Mouse (Mus musculus) neural tube, embryonic 10.5 days (tissue): ENCODE measurements around the gene Fnbp1.

Experiments used
- DNase-seq: peaks from one replicate; pipeline ENCODE4 v3.0.0-alpha.2; 2017; ENCODE audit warnings: low spot score; ENCODE audit errors: extremely low spot score

Gene Fnbp1

DNA sequence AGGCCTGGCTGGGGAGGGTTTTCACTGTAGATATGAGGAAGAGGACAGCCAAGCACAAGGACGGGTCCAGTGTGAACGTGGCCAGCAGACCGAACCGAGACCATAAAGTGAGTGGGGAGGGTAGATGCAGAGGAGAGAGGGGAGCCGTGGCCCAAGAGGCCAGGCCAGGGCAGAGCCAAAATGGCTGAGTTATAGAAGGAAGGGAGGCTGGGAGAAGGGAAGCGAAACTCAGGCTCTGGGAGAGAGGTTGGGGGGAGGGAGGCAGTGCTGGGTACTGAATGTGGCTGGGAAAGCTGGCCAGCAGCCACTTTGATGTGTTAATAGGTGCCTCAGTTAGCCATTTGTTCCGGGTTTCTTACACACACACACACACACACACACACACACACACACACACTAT, 14.6 kb downstream of the Fnbp1 start:
- DNase-seq, result no peak

DNA sequence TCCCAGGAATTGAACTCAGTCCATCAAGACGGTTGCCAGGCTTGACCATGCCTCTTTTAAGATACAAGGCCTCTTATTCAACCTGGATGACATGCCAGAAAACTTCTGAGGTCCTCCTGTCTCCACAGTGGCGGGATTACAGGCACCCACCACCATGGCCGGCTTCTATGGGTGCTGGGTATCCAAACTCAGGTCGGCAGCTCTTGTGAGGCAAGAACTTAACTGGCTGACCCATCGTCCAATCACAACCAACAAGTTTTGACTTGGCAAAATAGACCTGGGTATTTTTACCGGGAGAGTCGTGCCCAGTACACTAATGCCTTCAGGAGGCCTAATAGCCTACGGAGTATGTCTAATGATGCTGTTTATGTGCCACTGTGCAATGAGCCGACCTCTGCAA, 15.8 kb downstream of the Fnbp1 start:
- DNase-seq, result no peak

DNA sequence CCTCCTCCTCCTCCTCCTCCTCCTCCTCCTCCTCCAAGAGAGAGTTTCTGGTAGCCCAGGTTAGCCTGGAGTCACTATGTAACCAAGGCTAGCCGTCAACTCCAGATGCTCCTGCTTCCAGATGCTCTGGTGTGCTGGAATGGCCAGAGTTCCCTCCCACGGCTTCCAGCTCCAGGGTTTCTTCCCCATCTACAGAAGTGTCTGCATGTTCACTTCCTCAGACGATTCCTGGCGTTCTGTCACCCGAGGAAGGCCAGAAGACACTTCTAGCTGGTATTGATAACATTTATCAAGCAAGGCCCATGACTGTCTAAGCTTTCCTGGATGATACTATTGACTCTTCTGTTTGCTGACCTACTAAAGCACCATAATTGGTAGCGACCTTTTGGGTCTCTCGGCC, 16.7 kb downstream of the Fnbp1 start:
- DNase-seq, result no peak

DNA sequence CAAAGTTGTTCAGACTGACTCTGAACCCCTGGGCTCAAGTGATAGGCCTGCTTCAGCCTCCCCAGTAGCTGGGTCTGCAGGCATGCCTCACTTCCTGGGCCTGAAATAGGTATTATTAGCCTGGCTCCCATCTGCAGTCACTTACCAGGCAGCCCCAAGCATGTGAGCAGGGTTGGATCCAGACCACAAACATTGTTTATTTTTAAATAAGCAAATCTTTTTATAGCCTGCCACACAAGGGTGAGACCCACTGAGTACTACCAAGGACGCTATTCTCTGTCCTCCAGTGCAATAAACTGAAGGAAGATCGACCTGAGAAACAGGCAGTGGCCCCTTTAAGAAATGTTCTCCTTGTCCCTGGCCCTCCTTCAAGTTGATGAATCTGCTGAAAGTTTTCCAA, 17.1 kb downstream of the Fnbp1 start:
- DNase-seq, result no peak

DNA sequence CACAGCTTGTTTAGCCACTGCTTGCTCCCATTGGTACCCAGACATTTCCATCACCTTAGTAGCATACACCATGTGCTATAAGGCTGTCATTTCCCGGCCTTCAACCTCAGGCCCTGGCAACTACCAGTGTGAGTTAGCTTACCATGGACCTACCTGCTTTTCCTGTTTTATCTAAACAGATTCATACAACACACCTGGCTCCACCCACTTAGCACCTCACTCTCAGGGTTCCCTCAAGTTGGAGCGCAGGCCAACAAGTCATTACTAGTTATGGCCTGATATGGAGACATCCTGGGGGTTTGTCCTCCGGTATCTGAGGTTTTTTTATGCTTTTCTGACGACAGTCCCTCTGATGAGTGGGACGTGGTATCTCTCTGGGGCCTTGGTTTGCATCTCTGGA, 18.3 kb downstream of the Fnbp1 start:
- no peak for DNase-seq

DNA sequence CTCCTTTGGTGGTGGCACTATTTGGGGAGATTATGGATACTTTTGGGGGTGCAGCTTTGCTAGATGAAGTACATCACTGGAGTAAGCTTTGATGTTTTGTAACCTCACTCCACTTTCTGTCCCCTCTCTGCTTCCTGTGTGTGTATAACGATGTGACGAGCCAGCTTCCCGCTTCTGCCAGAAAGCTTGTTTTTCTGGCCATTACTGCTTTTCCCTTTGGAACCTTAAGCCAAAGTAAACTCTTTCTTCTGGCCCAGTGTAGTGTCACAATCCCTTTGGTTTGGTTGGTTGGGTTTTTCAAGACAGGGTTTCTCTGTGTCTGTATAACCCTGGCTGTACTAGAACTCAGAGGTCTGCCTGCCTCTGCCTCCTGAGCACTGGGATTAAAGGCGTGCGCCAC, 19.0 kb downstream of the Fnbp1 start:
- DNase-seq, result no peak

DNA sequence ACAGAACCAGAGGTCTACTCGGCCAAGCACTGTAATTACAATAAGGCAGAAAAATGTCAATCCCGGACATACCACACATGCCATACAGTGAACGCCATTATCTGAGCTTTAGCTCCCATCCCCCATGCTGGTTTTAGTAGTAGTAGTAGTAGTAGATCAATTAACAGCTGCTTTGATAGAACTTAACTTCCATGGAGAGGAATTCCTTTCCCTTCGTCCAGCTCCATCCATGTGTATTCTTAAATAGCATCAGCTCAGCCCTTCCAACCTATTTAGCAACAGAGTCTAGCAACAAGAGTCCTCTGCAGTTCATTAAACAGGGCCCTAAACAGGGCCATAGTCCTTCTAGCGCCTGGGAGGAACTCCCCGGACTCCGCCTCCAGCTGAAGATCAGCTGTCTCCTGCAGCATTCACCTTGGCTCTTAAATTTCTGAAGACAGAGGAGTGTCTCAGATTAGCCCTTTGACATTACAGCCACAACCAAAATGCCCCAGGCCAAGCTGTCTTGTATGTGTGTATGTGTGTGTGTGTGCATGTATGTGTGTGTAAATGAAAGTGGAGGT, 20.6 kb downstream of the Fnbp1 start:
- DNase-seq, result no peak

DNA sequence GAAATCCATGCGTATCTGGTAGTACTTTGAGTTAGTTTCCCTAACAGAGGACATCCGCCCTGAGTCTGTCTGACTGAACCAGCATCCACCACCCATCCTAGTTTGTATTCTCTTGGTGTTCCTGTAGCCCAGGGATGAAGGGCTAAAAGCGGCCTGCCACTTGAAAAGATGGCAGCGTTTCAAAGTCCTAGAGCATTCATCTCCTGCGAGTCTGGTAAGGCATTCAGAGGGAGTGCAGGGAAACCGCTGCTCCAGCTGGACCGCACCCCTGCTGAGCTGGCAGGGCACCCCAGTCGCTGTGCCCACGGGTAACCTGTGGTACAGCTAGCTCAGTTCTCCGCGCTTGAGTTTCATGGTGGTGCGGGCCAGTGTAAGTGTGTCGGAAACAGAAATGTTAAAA, 22.0 kb downstream of the Fnbp1 start:
- DNase-seq, result no peak

DNA sequence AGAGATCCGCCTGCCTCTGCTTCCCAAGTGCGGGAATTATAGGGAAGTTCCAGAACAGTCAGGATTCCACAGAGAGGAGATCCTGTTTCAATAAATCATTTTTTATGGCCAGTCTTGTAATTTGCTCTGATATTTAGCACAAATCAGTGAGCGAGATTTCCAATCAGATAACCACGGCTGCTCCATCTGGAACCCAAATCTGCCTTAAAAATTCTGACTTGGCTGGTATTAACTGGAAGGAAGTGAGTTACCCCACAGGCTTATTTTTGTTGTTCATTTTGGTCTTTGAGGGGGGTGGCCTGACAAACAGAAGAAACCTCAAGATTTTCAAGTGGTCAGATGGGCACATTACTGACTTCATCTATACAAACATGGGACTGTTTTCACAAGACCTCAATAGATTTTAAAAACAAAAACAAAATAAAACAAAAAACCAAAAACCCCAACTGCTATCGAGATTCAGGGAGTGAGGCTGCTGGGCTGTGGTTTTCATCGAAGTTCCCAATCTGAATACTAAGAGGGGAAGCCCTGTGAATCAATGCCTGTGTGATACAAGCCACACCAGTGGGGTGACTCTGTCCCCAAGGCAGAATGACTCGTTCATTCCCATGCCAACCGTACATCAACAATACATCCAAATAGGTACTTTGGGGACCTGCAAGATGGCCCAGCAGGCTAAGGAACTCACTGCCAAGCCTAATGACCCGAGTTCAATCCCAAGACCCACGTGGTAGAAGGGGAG, 23.0 kb downstream of the Fnbp1 start:
- no peak for DNase-seq

DNA sequence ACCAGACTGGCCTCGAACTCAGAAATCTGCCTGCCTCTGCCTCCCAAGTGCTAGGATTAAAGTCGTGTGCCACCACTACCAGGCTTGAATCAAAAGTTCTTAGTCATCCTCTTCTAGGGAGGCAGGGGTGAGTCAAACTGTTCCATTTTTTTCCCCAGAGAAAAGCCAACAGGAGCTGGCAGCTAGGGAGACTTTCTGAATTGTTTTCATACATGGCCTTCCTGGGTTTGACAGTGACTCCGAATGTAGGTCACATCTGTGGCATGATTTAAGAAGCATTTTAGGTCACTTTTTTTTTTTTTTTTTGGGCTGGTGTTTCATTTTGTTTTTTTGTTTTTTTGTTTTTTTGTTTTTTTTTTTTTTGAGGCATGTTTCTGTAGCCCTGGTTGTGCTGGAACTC, 23.6 kb downstream of the Fnbp1 start:
- DNase-seq, result no peak

DNA sequence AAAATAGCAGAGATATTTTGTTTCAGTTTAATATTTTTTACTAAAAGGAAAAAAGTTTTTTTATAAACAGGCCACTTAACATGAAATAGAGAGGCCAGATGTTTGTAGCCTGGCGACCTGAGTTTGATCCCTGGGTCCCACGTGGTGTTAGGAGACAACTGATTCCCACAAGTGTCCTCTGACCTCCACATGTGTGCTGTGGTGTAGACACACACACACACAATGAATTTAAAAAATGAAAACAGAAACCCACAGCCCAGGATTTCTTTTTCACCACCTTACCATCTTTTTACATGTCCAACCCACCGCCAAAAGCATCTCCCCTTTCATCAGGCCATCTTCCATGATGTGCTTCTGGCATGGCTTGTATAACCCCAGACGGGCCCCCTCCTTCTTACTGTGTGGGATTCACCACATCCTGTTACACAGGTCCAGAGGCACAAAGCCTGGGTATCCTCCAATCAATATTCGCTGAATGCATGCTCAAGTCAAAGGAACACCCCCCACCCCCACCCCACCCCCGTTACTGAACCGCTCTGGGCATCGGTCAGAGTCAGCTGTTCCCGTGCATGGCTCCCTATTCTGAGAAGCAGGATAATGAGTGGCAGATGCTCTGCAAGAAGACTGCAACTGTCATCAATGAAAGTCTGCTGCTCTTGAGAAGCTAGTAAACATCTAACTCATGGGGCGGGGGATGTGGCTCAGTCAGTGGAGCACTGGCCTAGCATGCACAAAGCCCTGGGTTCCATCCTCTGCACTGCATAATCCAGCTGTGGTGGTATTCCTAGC, 25.7 kb downstream of the Fnbp1 start:
- DNase-seq, result peak; percentile 35

DNA sequence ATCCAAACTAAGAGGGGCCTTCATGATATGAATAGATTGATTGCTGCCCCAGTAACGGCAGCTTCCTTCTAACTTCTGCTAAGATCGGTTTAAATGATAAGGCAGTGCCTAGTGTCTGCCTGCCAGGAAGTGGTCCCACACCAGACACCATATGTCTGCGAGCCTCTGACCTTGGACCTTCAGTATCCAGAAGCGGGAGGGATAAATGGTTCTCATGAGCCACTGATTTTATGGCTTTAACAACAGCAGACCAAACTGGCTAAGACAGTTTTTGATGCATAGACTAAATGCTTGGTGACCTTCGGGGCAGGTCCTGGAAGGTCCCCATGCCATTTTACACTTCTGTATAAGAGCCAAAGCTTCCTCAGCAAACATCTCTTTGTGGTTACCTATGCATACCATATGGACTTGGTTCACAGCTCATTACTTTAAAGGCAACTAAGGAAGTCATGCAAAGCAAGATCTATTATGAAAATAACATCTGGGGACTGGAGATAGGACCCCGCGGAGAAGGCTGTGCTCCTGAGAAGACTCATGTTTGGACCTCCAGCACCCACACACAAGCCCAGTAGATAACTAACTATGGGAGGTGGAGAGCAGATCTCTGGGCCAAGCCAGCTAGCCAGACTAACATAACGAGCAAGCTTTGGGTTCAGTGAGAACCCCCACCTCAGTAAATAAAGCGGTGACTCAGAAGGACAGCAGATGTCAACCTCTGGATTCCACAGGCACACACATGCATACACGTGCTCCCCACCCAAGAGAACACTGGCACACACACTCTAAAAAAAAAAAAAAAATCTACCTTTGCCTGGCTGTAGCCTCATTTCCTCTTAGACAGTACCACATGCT, 26.5 kb downstream of the Fnbp1 start:
- peak; percentile 40 for DNase-seq

DNA sequence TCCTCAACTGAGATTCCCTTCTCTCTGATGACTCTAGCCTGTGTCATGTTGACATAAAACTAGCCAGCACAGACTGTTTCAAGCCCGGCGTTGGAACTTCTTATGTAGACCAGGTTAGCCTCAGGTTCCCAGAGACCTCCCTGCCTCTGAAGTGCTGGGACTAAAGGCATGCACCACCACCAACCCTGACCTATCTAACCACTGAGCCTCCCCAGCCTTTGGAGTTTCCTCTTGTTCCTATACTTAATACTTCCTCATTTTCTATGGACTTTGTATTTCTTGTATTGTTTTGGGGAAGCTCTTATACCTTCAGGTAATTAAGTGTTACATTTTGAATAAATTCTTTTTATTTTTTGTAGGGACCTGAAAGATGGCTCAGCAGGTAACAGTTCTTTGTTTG, 27.6 kb downstream of the Fnbp1 start:
- DNase-seq, result no peak

DNA sequence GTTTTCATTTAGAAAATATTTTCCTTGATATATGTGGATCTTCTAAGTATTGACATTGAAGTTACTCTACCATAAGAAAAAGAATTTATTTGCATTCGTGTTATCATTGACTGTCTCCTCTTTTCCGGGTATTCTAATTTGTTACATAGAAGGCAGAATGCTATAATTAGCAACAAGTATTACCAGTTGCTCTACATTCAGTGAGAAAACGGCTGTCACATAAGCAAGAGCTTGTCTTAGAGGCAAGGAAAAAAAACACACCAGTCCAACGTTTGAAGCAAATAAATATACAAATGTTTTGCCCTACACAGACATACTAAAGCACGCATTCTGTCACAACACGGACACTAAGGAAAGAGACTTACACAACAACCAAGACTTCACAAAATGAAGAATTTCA, 30.1 kb downstream of the Fnbp1 start:
- no peak for DNase-seq

DNA sequence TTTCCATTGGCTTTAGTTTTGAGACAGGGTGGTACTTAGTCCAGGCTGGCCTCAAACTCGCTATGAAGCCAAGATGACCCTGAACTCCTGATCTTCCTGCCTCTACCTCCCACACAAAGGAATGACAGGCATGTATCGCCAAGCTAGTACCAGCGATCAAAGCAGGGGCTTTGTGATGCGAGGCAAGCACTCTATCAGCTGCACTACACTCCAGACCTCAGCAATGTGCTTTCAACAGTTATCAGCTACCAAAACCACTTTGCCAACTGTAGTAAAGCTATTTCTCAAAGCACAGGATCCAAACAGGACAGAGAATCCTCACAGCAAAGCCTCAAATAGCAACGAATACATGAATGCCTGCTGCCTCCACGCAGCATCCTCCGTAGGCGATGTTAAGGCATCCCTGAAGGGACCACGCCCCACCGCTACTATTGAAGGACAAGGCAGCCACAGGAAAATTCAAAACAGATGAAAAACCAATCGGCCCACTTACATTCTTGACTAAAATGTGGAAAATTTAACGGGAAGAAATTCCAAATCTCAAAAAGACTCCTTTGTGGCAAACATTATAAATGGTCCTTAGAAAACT, 31.8 kb downstream of the Fnbp1 start:
- DNase-seq, result no peak

DNA sequence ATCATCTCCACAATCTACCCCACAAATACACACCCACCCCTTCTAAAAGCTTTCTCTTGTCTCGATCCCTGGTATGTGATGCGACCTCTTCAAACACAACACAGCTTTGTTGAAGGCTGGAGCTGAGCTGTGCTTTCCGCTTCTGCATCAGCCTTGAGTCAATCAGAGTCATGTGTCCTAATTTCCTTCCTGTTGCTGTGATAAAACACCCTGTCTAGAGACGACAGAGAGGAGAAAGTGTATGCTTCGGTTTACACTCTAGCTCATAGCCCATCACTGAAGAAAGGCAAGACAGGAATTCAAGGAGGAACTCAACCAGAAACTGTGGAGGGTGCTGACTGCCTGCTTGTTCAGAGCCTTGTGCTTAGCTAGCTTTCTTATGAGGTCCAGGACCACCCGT, 33.6 kb downstream of the Fnbp1 start:
- DNase-seq, result no peak

DNA sequence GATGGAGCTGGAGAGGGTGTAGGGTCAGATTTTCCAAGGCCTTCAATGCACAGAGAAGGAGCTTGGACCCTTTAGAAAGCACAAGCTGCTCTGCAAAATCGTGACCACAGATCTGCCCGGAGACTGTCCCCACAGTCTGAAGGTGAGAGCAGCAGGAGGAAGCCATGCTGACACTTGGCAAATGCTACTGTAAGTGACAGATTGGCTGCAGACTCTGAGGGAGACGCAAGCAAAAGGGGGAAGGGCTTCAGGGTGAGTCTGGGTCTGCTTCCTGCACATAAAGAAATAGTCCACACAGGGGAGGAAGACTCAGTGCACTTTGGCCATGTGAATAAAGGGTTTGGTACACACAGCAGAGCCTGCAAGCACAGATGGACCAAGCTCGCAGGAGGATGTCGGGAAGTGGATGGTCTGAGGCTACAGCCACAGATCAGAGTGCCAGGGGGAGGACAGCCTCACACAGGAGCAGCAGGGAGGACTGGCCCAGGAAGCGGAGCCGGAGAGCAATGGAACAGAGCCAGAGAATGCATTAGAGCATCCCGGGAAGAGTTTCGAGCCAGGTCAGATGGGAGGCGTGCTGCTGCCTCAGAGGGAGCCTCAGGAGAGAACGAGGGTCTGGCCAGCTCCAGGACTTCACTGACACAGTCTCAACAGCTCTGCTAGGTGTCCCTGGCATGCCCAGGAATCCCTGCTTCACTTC, 35.0 kb downstream of the Fnbp1 start:
- DNase-seq, result no peak

DNA sequence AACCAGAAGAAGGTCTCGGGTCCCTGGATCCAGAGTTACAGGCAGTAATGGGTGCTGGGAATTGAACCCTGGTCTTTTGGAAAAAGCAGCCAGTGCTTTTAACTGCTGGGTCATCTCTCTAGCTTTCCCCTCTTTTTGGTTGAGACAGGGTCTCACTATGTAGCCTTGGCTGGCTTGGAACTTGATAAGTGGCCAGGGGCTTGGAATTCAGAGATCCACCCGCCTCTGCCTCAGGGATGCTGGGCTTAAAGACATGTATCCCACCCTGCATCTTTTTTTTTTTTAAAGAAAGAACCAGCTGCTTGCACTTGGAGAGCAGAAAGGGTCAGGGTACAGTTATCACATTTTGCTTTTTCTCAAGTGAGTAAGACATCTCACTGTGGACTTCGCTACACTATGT, 35.8 kb downstream of the Fnbp1 start:
- DNase-seq, result no peak

DNA sequence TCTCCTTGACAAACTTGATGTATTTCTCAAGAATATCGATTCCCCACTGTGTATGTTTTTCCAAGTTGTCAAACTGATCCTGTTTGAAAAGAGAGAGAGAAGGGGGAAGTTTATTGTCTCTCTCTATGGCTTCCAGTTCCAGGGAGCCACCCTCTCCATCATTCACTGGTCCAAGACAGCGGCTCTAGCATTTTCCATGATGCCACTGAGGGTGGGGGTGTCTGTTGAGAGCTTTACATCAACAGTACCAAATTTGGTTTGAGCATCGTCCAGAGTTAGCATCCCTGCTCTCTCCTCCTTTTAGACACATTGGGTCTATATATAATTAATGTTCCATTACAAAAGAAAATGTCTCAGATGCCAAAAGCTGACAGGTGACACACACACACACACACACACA, 36.5 kb downstream of the Fnbp1 start:
- no peak for DNase-seq

DNA sequence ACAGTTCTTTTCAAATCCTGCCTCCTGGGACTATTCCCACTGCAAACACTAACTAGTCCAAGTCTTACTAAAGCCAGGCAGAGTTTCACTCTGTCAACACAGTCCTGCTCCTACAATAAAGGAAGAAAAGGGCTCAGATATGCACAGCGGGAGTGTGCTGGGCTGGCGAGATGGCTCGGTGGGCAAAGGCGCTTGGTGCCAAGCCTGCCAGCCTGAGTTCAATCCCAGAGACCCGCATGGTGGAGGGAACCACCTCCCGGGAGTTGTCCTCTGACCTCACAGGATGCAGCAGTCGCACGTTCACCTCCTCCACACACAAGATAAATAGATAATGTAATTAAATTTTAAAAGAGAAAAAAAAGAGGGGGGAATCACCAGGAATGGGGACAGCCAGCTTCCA, 38.5 kb downstream of the Fnbp1 start:
- DNase-seq, result no peak

DNA sequence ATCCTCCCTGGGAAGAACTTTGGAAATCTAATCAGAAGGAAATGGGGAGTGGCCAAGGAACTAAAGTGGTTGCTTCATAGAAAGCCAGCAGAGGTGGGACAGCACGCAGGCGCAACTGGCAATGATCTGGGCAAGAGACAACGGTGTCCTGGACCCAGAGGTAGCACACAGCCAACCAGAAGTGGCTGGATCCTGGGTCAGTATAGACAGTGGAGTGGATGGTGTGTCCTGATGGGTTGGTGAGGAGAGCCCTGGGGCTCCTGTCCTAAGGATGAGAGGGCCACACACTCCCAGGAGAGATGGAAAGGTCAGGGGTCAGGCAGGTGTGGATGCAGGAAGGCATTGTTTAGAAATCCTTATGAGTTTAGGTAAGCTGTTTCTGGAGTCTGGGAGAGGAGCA, 40.5 kb downstream of the Fnbp1 start:
- DNase-seq, result no peak
